Mouse (Mus musculus): ENCODE measurements at regions not wholly inside any gene's neighbourhood (a gene's known extent, or its start where the extent isn't known, plus 50 kb on each side); places are given as distances from the start of the nearest gene placed in this dataset.

GRCm38 (mm10) chr17:51892159-51892558 lies 59.1 kb upstream of the Satb1 start:
- Histone ChIP-seq H3K27ac (ENCODE audit: insufficient read depth, low read depth) (no peak overlapping the region), H3K9ac (ENCODE audit: insufficient read depth, low read depth) (no peak overlapping the region), H3K36me3 (replicated peaks in 1 of 2; ENCODE audit: control insufficient read depth in 1 of 2, insufficient read depth in 1 of 2, low read length in 1 of 2) (no peaks in the 10 kb centered on the region), H3K79me2 (replicated peaks; ENCODE audit: control insufficient read depth, extremely low read depth, insufficient read depth, poor library complexity, severe bottlenecking) (no peaks in the 10 kb centered on the region), H3K9me3 (replicated peaks; ENCODE audit: low read length) (peaks cover 41% of the 10 kb centered on the region), H3K4me3 (replicated peaks in 1 of 3; ENCODE audit: low read depth in 2 of 3, low read length in 2 of 3, poor library complexity in 1 of 3) (no peak overlapping the region), H3K4me1 (ENCODE audit: control insufficient read depth in 1 of 2, insufficient read depth in 2 of 2) (no peaks in the 10 kb centered on the region), H3K4me2 (ENCODE audit: insufficient read depth, low read depth, poor library complexity, severe bottlenecking) (no peak overlapping the region), H3K27me3 (replicated peaks) (no peaks in the 10 kb centered on the region)
- dilution Hi-C loops (cut with MboI; ENCODE audit: extremely low pct_ligation_motif_present, extremely low pct_unique_long_range_greater_than_20kb, low sequenced_read_pairs): no loop called here
- no peak for DNase-seq (ENCODE audit: extremely low read depth)
- TF ChIP-seq POLR2A (IDR thresholded peaks at IDR 0.05; ENCODE audit: low read depth, low read length) (no peak), JUN (IDR thresholded peaks at IDR 0.05; ENCODE audit: insufficient read depth, low read depth, low read length) (no peak), HCFC1 (IDR thresholded peaks at IDR 0.05; ENCODE audit: low read depth, low read length) (no peak), E2F4 (IDR thresholded peaks at IDR 0.05; ENCODE audit: insufficient replicate concordance, low read depth, low read length) (no peak), ZNF384 (IDR thresholded peaks at IDR 0.05; ENCODE audit: low read depth, low read length) (no peak), PAX5 (IDR thresholded peaks at IDR 0.05; ENCODE audit: low read length) (no peak), TBP (conservative IDR thresholded peaks at IDR 0.05; ENCODE audit: low read depth, low read length) (no peak), CTCF (conservative IDR thresholded peaks at IDR 0.05 in 1 of 2, IDR thresholded peaks at IDR 0.05 in 1 of 2; ENCODE audit: low read depth in 2 of 2, low read length in 2 of 2) (no peak)
- in situ Hi-C loops (cut with MboI; ENCODE audit: low pct_ligation_motif_present, low pct_unique_long_range_greater_than_20kb, low sequenced_read_pairs): no loop called here

Measured in CH12.LX (cell line).